Mouse (Mus musculus): ENCODE measurements around the gene Hgfac.

DNA sequence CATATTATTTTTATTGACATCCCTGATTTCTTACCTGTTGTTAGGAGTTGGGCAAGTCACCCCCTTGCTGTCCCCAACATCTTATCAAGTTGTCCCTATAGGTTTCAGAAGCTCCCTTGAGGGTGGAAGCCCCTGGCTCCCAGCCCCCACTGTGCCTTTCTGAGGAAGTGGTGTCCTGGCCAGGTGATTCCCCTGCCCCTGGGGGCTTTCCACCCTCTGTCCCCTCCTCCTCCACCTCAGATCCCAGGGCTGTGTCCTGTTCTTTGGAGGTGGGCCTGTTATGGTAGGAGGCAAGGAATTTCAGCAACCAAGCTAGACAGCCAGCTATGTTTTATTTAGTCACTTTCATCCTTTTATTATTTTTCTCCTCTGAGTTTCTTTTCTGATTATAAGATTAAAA, 41.0 kb upstream of the Hgfac start:
- TF ChIP-seq EP300 (IDR thresholded peaks at IDR 0.05; ENCODE audit: low read length), result peak; percentile 78
- no peak for TF ChIP-seq CTCF (conservative IDR thresholded peaks at IDR 0.05 in 1 of 2, IDR thresholded peaks at IDR 0.05 in 1 of 2; ENCODE audit: low read depth in 2 of 2, low read length in 2 of 2)
- TF ChIP-seq NELFE (IDR thresholded peaks at IDR 0.05; ENCODE audit: low read depth, low read length), result no peak; the same call in 1 of the 2 replicates
- no peak for TF ChIP-seq E2F4 (IDR thresholded peaks at IDR 0.05; ENCODE audit: insufficient replicate concordance, low read depth, low read length)
- TF ChIP-seq POLR2A (IDR thresholded peaks at IDR 0.05; ENCODE audit: low read depth, low read length), result no peak
- no peak for TF ChIP-seq USF2 (conservative IDR thresholded peaks at IDR 0.05; ENCODE audit: low read depth, low read length)
- TF ChIP-seq SMC3 (IDR thresholded peaks at IDR 0.05; ENCODE audit: low read depth, low read length), result no peak
- TF ChIP-seq ZMIZ1 (IDR thresholded peaks at IDR 0.05; ENCODE audit: low read depth, low read length), result no peak
- no peak for TF ChIP-seq USF1 (IDR thresholded peaks at IDR 0.05; ENCODE audit: low read depth, low read length)

Measured in CH12.LX (cell line).